10 mouse cellular contexts compared by ENCODE assay signal in genomic region chr12:54460135-54460523, GRCm38 (mm10).
DNase-seq lines count a peak whose midpoint lies in the region; ATAC-seq and TF ChIP-seq lines count a peak whose summit lies in the region.
"Had no signal": no experiment of that assay in that cellular context is flagged by ENCODE, and none has a peak within 500 bp of the region (broad histone marks: within the 10 kb centered on the region; RNA-seq: fewer than 3 reads in every experiment).

No protein-coding gene starts in this region.

- no peak overlapping the region for H3K4me2 ChIP-seq in forebrain, postnatal 0 days (ENCODE audit: low read depth)
- no peak overlapping the region for H3K4me2 ChIP-seq in forebrain, embryonic 13.5 days
- H3K4me2 ChIP-seq: liver, embryonic 15.5 days had no signal

- no peak overlapping the region for H3K4me3 ChIP-seq in forebrain, postnatal 0 days (ENCODE audit: low read depth, low read length)
- H3K4me3 ChIP-seq in forebrain, embryonic 13.5 days, result no peak overlapping the region
- H3K4me3 ChIP-seq: liver, embryonic 15.5 days had no signal

- H3K27ac ChIP-seq in forebrain, postnatal 0 days (ENCODE audit: low read depth, low read length), result no peak overlapping the region
- no peak overlapping the region for H3K27ac ChIP-seq in forebrain, embryonic 13.5 days
- H3K27ac ChIP-seq: liver, embryonic 15.5 days had no signal

- H3K36me3 ChIP-seq in forebrain, postnatal 0 days (ENCODE audit: insufficient read depth), result no peaks in the 10 kb centered on the region
- H3K36me3 ChIP-seq in forebrain, embryonic 13.5 days (ENCODE audit: poor library complexity, severe bottlenecking), result no peaks in the 10 kb centered on the region
- H3K36me3 ChIP-seq: liver, embryonic 15.5 days had no signal

- H3K27me3 ChIP-seq in forebrain, postnatal 0 days (ENCODE audit: insufficient read depth, low read length), result no peaks in the 10 kb centered on the region
- no peaks in the 10 kb centered on the region for H3K27me3 ChIP-seq in forebrain, embryonic 13.5 days
- H3K27me3 ChIP-seq: CH12.LX; liver, embryonic 15.5 days had no signal

- H3K4me1 ChIP-seq in forebrain, postnatal 0 days (ENCODE audit: insufficient read depth), result no peaks in the 10 kb centered on the region
- H3K4me1 ChIP-seq in forebrain, embryonic 13.5 days, result no peaks in the 10 kb centered on the region

- no peak overlapping the region for H3K9ac ChIP-seq in forebrain, postnatal 0 days
- no peak overlapping the region for H3K9ac ChIP-seq in forebrain, embryonic 13.5 days
- H3K9ac ChIP-seq: liver, embryonic 15.5 days had no signal

- H3K9me3 ChIP-seq in forebrain, postnatal 0 days (ENCODE audit: low read length), result no peaks in the 10 kb centered on the region
- no peaks in the 10 kb centered on the region for H3K9me3 ChIP-seq in forebrain, embryonic 13.5 days (replicated peaks)
- H3K9me3 ChIP-seq: liver, embryonic 15.5 days had no signal

- DNase-seq in forebrain, postnatal 0 days, result peak; percentile 40
- DNase-seq in urinary bladder, adult 18-20 months (ENCODE audit: low spot score in 2 of 2), result peak; percentile 42 to 54
- no peak for DNase-seq in urinary bladder, postnatal 4 days (ENCODE audit: low spot score in 2 of 2)
- peak; percentile 43 for DNase-seq in heart, postnatal 4 days
- no peak for DNase-seq in adipocyte (ENCODE audit: low spot score)
- DNase-seq in layer of hippocampus, adult 11-12 months (ENCODE audit: low spot score), result no peak
- DNase-seq in testis, postnatal 14 days (ENCODE audit: low spot score), result no peak

- 69% methylated on average over 7 of the region's 7 CpGs for WGBS in forebrain, postnatal 0 days
- 83% methylated on average over 7 of the region's 7 CpGs for WGBS in forebrain, embryonic 13.5 days

- TF ChIP-seq CTCF in forebrain, postnatal 0 days (IDR thresholded peaks at IDR 0.05; ENCODE audit: low read depth), result no peak

- ATAC-seq in forebrain, postnatal 0 days, result peak; percentile 74; the same call in 1 of the 2 replicates
- no peak for ATAC-seq in forebrain, embryonic 13.5 days

Comparison
In these comparisons a context has a peak if more than half of its experiments do, and no peak if none do; other contexts are left out.
1. DNase-seq: peak in forebrain, postnatal 0 days (single experiment), urinary bladder, adult 18-20 months (2 of 2) and heart, postnatal 4 days (single experiment); none in urinary bladder, postnatal 4 days (0 of 2), adipocyte (single experiment), layer of hippocampus, adult 11-12 months (single experiment) and testis, postnatal 14 days (single experiment).